Mouse (Mus musculus): Measurements from ENCODE around the gene Wsb1.
"Not testable (repeated sequence)": the region's sequence is repeated elsewhere in the genome, so short reads cannot be mapped to it uniquely, and the experiment has no call there.

DNA sequence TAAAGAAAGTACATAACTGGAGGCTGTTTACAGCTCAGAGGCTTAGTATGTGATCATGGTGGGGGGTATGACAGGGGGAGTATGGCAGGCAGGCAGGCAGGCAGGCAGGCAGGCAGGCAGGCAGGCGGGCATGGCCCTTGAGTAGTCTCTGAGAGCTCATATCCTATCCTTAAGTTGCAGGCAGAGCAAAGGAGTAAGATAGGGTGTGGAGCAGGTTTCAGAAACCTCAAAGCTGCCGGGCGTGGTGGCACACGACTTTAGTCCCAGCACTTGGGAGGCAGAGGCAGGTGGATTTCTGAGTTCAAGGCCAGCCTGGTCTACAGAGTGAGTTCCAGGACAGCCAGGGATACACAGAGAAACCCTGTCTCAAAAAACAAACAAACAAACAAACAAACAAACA is 49.8 kb upstream of the Wsb1 start:
- not testable (repeated sequence) for TF ChIP-seq POLR2A, ZC3H11A (IDR thresholded peaks at IDR 0.05; ENCODE audit: low read depth, low read length)
